Mouse (Mus musculus) G1E-ER4 (cell line): Measurements from ENCODE around the gene Vmn1r70. TPM values are rescaled to one million over a fixed set of nuclear protein-coding genes. Genes with fewer than 3 reads are reported as not detected.

Experiments
- GATA1 ChIP-seq: IDR thresholded peaks from one replicate; pipeline ENCODE4 v1.8.0; 2012; ENCODE audit warnings: low read length, inconsistent platforms
- polyA plus RNA-seq: library from polyadenylated mRNA; stranded (reverse); fragments of >175 nt; gene quantifications from 2 replicates; pipeline ENCODE4 v1.2.3, GENCODE M21; 2012

Vmn1r70 gene
- 0.01 TPM in 1 of 2 replicates, not detected in the other for polyA plus RNA-seq

DNA sequence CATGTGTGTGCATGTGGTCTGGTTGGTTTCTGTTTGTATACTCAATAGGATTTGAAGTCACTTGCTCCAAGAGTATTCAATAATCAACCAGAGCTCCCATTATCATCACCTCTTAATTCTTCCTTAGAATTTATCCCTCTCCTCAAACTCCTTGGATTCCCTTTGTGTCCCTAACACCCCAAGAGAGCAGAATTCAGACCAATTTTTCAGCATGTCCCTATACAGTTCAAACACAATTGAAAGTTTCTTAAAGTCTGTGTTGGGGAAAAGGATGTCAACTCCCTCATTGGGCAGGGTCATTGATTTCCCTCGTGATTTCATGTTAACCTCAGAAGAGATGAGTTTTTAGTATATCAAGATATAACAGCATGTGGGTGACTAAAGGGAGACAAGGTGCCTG, at the start of gene Vmn1r70:
Gene Vmn1r70, plus strand, starts transcription at position 301 of the 400 bp plus-strand sequence.
- TF ChIP-seq GATA1, result no peak

DNA sequence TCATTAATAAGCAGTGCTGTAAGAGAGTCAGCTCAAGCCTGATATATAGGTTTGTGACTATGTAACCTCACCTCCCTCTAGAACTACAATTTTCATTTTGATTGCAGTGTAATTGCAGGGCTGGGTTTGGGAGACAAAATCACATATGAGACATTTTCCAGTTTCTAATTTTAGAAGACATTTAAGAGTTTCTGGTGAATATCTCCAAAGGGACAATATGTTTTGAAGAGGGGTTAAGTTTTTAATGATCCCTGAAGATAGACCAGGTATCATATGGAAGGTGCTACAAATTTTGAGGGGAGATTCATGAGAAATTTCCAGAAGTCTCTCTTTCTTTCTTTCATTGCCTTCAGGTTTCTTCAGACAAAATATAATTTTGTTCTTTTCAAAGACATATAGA, 17.8 kb upstream of the Vmn1r70 start, which contains the start of gene Vmn1r69:
Gene Vmn1r69, minus strand, starts transcription at position 101 of the 400 bp plus-strand sequence.
- no peak for TF ChIP-seq GATA1

Other genes with a start within 250 kb of the Vmn1r70 start
- not detected in 2 replicates for gene Vmn1r67, start 188.2 kb upstream of the Vmn1r70 start, polyA plus RNA-seq
- not detected in 2 replicates for gene Zik1, start 136.1 kb upstream of the Vmn1r70 start, polyA plus RNA-seq
- not detected in 2 replicates for gene Vmn1r68, start 73.0 kb upstream of the Vmn1r70 start, polyA plus RNA-seq
- not detected in 2 replicates for gene Vmn1r69, start 17.9 kb upstream of the Vmn1r70 start, polyA plus RNA-seq
- not detected in 2 replicates for gene Nlrp4b, start 56.3 kb downstream of the Vmn1r70 start, polyA plus RNA-seq
- gene Vmn1r71, start 122.8 kb downstream of the Vmn1r70 start, polyA plus RNA-seq, result not detected in 2 replicates